Mouse (Mus musculus) heart, embryonic 14.5 days (tissue): ENCODE data around the gene Cds2. TPM values are rescaled to one million over a fixed set of nuclear protein-coding genes. Genes with fewer than 3 reads are reported as not detected.
"Not testable (repeated sequence)": the region's sequence is repeated elsewhere in the genome, so short reads cannot be mapped to it uniquely, and the experiment has no call there.

Source experiments
- ATAC-seq: fragments of 200-750 bp; cut with Nextera tagmentation; 2 replicates; pipeline ENCODE4 v1.8.0; 2017; ENCODE audit warnings: low read depth, moderate TSS enrichment; ENCODE audit not compliant: insufficient number of reproducible peaks, insufficient read depth, low FRiP score
- H3K27ac ChIP-seq, 2 experiments: fragments of 200-500 bp in 1 of 2; fragments of 300-500 bp in 1 of 2; sonication (generic) in 1 of 2; replicated peaks in 1 of 2; 2 replicates each; pipeline ENCODE4 v1.5.1; 2012 to 2014; ENCODE audit warnings: low read depth in 2 of 2, low read length in 2 of 2, control low read depth in 1 of 2, mild to moderate bottlenecking in 1 of 2, mixed read lengths in 1 of 2; ENCODE audit not compliant: control insufficient read depth in 1 of 2, insufficient read depth in 1 of 2
- H3K27me3 ChIP-seq: fragments of 300-500 bp; sonication (generic); 2 replicates; pipeline ENCODE4 v1.6.1; 2014; ENCODE audit warnings: mild to moderate bottlenecking, low read length, control low read depth; ENCODE audit not compliant: control insufficient read depth, insufficient read depth
- H3K36me3 ChIP-seq: fragments of 300-500 bp; sonication (generic); 2 replicates; pipeline ENCODE4 v1.6.1; 2014; ENCODE audit warnings: mild to moderate bottlenecking, control low read depth, low read length, mixed read lengths; ENCODE audit not compliant: control insufficient read depth, insufficient read depth
- H3K4me1 ChIP-seq, 2 experiments: fragments of 200-500 bp in 1 of 2; fragments of 300-500 bp in 1 of 2; sonication (generic) in 1 of 2; 2 replicates each; pipeline ENCODE4 v1.6.1; 2012 to 2014; ENCODE audit warnings: low read length in 2 of 2, control low read depth in 1 of 2, mixed read lengths in 1 of 2; ENCODE audit not compliant: control insufficient read depth in 2 of 2, insufficient read depth in 2 of 2
- H3K4me2 ChIP-seq: fragments of 300-500 bp; sonication (generic); 2 replicates; pipeline ENCODE4 v1.6.1; 2014; ENCODE audit warnings: mild to moderate bottlenecking, low read length
- H3K4me3 ChIP-seq, 2 experiments: fragments of 200-500 bp in 1 of 2; fragments of 300-500 bp in 1 of 2; sonication (generic) in 1 of 2; 2 replicates each; pipeline ENCODE4 v1.5.1; 2012 to 2014; ENCODE audit warnings: low read length in 2 of 2, mild to moderate bottlenecking in 2 of 2, control low read depth in 1 of 2, low read depth in 1 of 2, moderate library complexity in 1 of 2; ENCODE audit not compliant: control insufficient read depth in 1 of 2, insufficient read depth in 1 of 2
- H3K9ac ChIP-seq: fragments of 300-500 bp; sonication (generic); 2 replicates; pipeline ENCODE4 v1.6.1; 2014; ENCODE audit warnings: mild to moderate bottlenecking, low read length
- H3K9me3 ChIP-seq: fragments of 300-500 bp; sonication (generic); 2 replicates; pipeline ENCODE4 v1.6.1; 2016; ENCODE audit warnings: low read length, control low read depth; ENCODE audit not compliant: control insufficient read depth
- WGBS: fragments of 180-500 bp; shearing (Covaris S2); extraction: QIAGEN DNeasy Blood & Tissue Kit; methylation state at CpG from one replicate; pipeline ENCODE4 v1.1.7; 2014; 5-methylcytosine and 5-hydroxymethylcytosine counted together
- polyA plus RNA-seq: library from polyadenylated mRNA; unstranded; fragments of >200 nt; fragmentation: Nextera tagmentation; extraction: Ambion mirVana; gene quantifications from 2 replicates; pipeline ENCODE4 v1.2.1, GENCODE M21; 2014

Cds2 gene
- polyA plus RNA-seq, 1 experiment from 2014 or later: 21.3 TPM

DNA sequence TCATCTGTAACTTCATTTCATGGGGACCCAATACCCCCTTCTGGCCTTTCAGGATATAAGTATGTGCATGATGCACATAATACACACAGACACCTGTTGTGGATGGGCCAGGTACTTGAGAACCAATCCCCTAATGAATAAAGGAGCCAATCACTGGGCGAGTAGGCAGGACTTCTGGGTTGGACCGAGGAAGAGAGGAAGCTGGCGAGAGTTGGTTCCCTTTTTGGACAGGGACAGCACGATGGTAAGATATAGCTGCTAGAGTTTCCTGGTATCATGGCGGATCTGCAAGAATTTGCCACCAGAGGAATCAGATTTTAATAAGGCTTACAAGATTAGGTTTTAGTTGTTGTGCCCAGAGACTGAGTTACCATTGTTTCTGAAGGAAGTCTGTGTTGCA, 22.8 kb downstream of the Cds2 start:
- not testable (repeated sequence) for H3K9me3 ChIP-seq, ATAC-seq, H3K4me3 ChIP-seq, H3K9ac ChIP-seq, H3K27me3 ChIP-seq, H3K4me2 ChIP-seq, H3K36me3 ChIP-seq
- 83% methylated on average over 5 of the region's 5 CpGs for WGBS
- H3K4me1 ChIP-seq: peaks cover 33 to 51% of the 10 kb centered on the region in 2 experiments
- peak overlapping the region in 1 of 2 experiments; percentile 81; a peak in 2 of 4 replicates for H3K27ac ChIP-seq

- no peak overlapping the region for H3K9ac ChIP-seq
- ATAC-seq: no peak
- H3K4me3 ChIP-seq: no peak overlapping the region
- no peaks in the 10 kb centered on the region for H3K36me3 ChIP-seq
- H3K4me2 ChIP-seq: peak overlapping the region; percentile 19; the same call in 1 of the 2 replicates
- H3K4me1 ChIP-seq: peaks cover 39 to 57% of the 10 kb centered on the region in 2 experiments
- 59% methylated on average over 9 of the region's 9 CpGs for WGBS
- H3K27ac ChIP-seq: peak overlapping the region; percentile 79 to 81
- no peaks in the 10 kb centered on the region for H3K27me3 ChIP-seq
- H3K9me3 ChIP-seq: no peaks in the 10 kb centered on the region
These were observed 23.6 kb downstream of the Cds2 start for GRCm38 (mm10) chr2:132286376-132287076.

GRCm38 (mm10) chr2:132289213-132289612, 26.3 kb downstream of the Cds2 start:
- 50% methylated on average over 5 of the region's 7 CpGs for WGBS
- ATAC-seq, H3K27ac ChIP-seq, H3K36me3 ChIP-seq, H3K9me3 ChIP-seq, H3K27me3 ChIP-seq, H3K4me3 ChIP-seq, H3K4me2 ChIP-seq, H3K9ac ChIP-seq: not testable (repeated sequence)
- peaks cover 33 to 53% of the 10 kb centered on the region in 2 experiments for H3K4me1 ChIP-seq

- 74% methylated on average over 6 of the region's 6 CpGs for WGBS
- Histone ChIP-seq H3K27me3 (no peaks in the 10 kb centered on the region), H3K36me3 (peaks cover 23% of the 10 kb centered on the region), H3K4me3 (no peak overlapping the region), H3K4me2 (no peak overlapping the region), H3K27ac (peak overlapping the region; percentile 57 to 70), H3K4me1 (peaks cover 26 to 45% of the 10 kb centered on the region in 2 experiments), H3K9ac (no peak overlapping the region), H3K9me3 (no peaks in the 10 kb centered on the region)
- no peak for ATAC-seq
These were observed 27.9 kb downstream of the Cds2 start for GRCm38 (mm10) chr2:132290808-132291207.

GRCm38 (mm10) chr2:132291265-132291664, 28.3 kb downstream of the Cds2 start:
- Histone ChIP-seq H3K27ac (peak overlapping the region; percentile 57 to 70), H3K36me3 (peaks cover 27% of the 10 kb centered on the region), H3K9ac (no peak overlapping the region), H3K4me1 (peaks cover 23 to 42% of the 10 kb centered on the region in 2 experiments), H3K4me2 (no peak overlapping the region), H3K27me3 (no peaks in the 10 kb centered on the region), H3K4me3 (no peak overlapping the region), H3K9me3 (no peaks in the 10 kb centered on the region)
- ATAC-seq: no peak
- 72% methylated on average over 3 of the region's 3 CpGs for WGBS

GRCm38 (mm10) chr2:132292083-132292482, 29.1 kb downstream of the Cds2 start:
- Histone ChIP-seq H3K9ac (no peak overlapping the region), H3K4me2 (peak overlapping the region; percentile 23), H3K27me3 (no peaks in the 10 kb centered on the region), H3K36me3 (peaks cover 30% of the 10 kb centered on the region), H3K27ac (peak overlapping the region; percentile 66 to 70), H3K4me3 (no peak overlapping the region), H3K9me3 (no peaks in the 10 kb centered on the region), H3K4me1 (peaks cover 21 to 36% of the 10 kb centered on the region in 2 experiments)
- under 1% methylated on average over 4 of the region's 4 CpGs for WGBS
- ATAC-seq: 0 out of 2 replicates have a peak, but pooled peaks have one; percentile 41

DNA sequence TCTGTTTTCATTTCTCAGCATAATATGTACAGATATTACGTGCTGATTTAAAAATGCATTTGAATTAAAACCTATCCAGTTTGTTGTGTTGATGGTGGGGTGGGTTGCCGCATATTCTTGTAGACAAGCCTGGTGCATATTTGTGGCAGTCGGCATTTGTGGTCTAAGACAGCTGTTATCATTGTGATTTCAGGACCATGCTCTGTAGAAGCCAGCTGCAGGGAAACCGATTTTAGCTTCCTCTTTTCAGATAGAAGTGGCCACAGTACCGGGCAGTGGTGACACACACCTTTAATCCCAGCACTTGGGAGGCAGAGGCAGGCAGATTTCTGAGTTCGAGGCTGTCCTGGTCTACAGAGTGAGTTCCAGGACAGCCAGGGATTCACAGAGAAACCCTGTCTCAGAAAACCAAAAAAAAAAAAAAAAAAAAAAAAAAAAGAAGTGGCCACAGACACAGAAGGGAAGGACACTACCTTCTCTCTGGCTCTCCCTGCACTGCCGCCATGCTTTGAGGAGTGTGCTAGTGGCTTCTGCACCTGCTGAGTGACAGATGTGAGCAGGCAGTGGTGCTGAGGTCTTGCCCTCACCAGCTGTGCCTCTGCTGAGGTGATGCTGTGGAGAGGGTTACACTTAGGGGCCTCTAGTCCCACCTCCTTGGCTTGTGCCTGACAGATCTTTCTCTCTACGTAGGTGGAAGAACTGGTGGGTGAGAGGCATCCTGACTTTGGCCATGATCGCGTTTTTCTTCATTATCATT, 30.9 kb downstream of the Cds2 start:
- Histone ChIP-seq H3K36me3 (peaks cover 48% of the 10 kb centered on the region), H3K4me1 (peaks cover 21 to 35% of the 10 kb centered on the region in 2 experiments)
- 74% methylated on average over 10 of the region's 10 CpGs for WGBS

More for the DNA sequence above, 30.9 kb downstream of the Cds2 start:
- ATAC-seq: no peak
- H3K27ac ChIP-seq: no peak overlapping the region
- H3K9me3 ChIP-seq: no peaks in the 10 kb centered on the region
- H3K4me3 ChIP-seq: no peak overlapping the region
- no peaks in the 10 kb centered on the region for H3K27me3 ChIP-seq
- H3K9ac ChIP-seq: no peak overlapping the region
- H3K4me2 ChIP-seq: no peak overlapping the region
